Mouse (Mus musculus) midbrain, embryonic 12.5 days (tissue): Measurements from ENCODE around the gene Kdm7a. TPM values are rescaled to one million over a fixed set of nuclear protein-coding genes. Genes with fewer than 3 reads are reported as not detected.

Experiments
- ATAC-seq: fragments of 200-750 bp; cut with Nextera tagmentation; 2 replicates; pipeline ENCODE4 v1.8.0; 2017; ENCODE audit warnings: low read depth, moderate TSS enrichment, moderate library complexity; ENCODE audit not compliant: low FRiP score
- H3K27ac ChIP-seq: fragments of 300-500 bp; sonication (generic); replicated peaks from 2 replicates; pipeline ENCODE4 v1.5.1; 2016; ENCODE audit warnings: mild to moderate bottlenecking
- H3K27me3 ChIP-seq: fragments of 300-500 bp; sonication (generic); 2 replicates; pipeline ENCODE4 v1.6.1; 2016; ENCODE audit warnings: mild to moderate bottlenecking
- H3K36me3 ChIP-seq: fragments of 300-500 bp; sonication (generic); 2 replicates; pipeline ENCODE4 v1.6.1; 2016
- H3K4me1 ChIP-seq: fragments of 300-500 bp; sonication (generic); 2 replicates; pipeline ENCODE4 v1.6.1; 2016
- H3K4me2 ChIP-seq: fragments of 300-500 bp; sonication (generic); replicated peaks from 2 replicates; pipeline ENCODE4 v1.6.1; 2016; ENCODE audit warnings: mild to moderate bottlenecking, moderate library complexity
- H3K4me3 ChIP-seq: fragments of 300-500 bp; sonication (generic); 2 replicates; pipeline ENCODE4 v1.5.1; 2016; ENCODE audit warnings: mild to moderate bottlenecking
- H3K9ac ChIP-seq: fragments of 300-500 bp; sonication (generic); replicated peaks from 2 replicates; pipeline ENCODE4 v1.6.1; 2016; ENCODE audit warnings: mild to moderate bottlenecking, moderate library complexity
- H3K9me3 ChIP-seq: fragments of 300-500 bp; sonication (generic); 2 replicates; pipeline ENCODE4 v1.6.1; 2016; ENCODE audit warnings: mild to moderate bottlenecking
- WGBS: fragments of 180-500 bp; shearing (Covaris S2); methylation state at CpG from one replicate; pipeline ENCODE4 v1.1.7; 2016; 5-methylcytosine and 5-hydroxymethylcytosine counted together
- polyA plus RNA-seq: library from polyadenylated mRNA; unstranded; fragments of >200 nt; fragmentation: Nextera tagmentation; extraction: Ambion mirVana; gene quantifications from 2 replicates; pipeline ENCODE4 v1.2.1, GENCODE M21; 2016

The Kdm7a gene
- polyA plus RNA-seq, 1 experiment from 2014 or later: 21.4 TPM

- no peaks in the 10 kb centered on the region for H3K36me3 ChIP-seq
- ATAC-seq: no peak
- H3K27ac ChIP-seq: no peak overlapping the region
- 86% methylated on average over 8 of the region's 8 CpGs for WGBS
- H3K4me3 ChIP-seq: no peak overlapping the region
- no peak overlapping the region for H3K4me2 ChIP-seq
- H3K27me3 ChIP-seq: peaks cover 3% of the 10 kb centered on the region; the same call in 1 of the 2 replicates
- peaks cover 8% of the 10 kb centered on the region for H3K4me1 ChIP-seq
- H3K9ac ChIP-seq: no peak overlapping the region
- no peaks in the 10 kb centered on the region for H3K9me3 ChIP-seq
These were observed 24.1 kb upstream of the Kdm7a start for GRCm38 (mm10) chr6:39230664-39231063.

GRCm38 (mm10) chr6:39226610-39226955 lies 20.0 kb upstream of the Kdm7a start:
- peak overlapping the region; percentile 63 for H3K27ac ChIP-seq
- no peak overlapping the region for H3K4me3 ChIP-seq
- peaks cover 8% of the 10 kb centered on the region for H3K4me1 ChIP-seq
- peaks cover 7% of the 10 kb centered on the region for H3K27me3 ChIP-seq
- no peaks in the 10 kb centered on the region for H3K9me3 ChIP-seq
- H3K4me2 ChIP-seq: peak overlapping the region; percentile 22
- 24% methylated on average over 9 of the region's 9 CpGs for WGBS
- ATAC-seq: peak; percentile 52
- no peaks in the 10 kb centered on the region for H3K36me3 ChIP-seq
- H3K9ac ChIP-seq: no peak overlapping the region

GRCm38 (mm10) chr6:39225876-39226609 lies 19.5 kb upstream of the Kdm7a start:
- H3K4me1 ChIP-seq: peaks cover 8% of the 10 kb centered on the region
- no peak overlapping the region for H3K4me3 ChIP-seq
- H3K36me3 ChIP-seq: no peaks in the 10 kb centered on the region
- H3K27ac ChIP-seq: peak overlapping the region; percentile 63
- H3K9me3 ChIP-seq: no peaks in the 10 kb centered on the region
- H3K4me2 ChIP-seq: peak overlapping the region; percentile 22
- WGBS: 8% methylated on average over 7 of the region's 7 CpGs
- peaks cover 7% of the 10 kb centered on the region for H3K27me3 ChIP-seq
- H3K9ac ChIP-seq: no peak overlapping the region
- peak; percentile 77 for ATAC-seq

GRCm38 (mm10) chr6:39223328-39223885 lies 16.8 kb upstream of the Kdm7a start:
- WGBS: 86% methylated on average over 5 of the region's 5 CpGs
- H3K4me1 ChIP-seq: peaks cover 8% of the 10 kb centered on the region
- peaks cover 7% of the 10 kb centered on the region for H3K27me3 ChIP-seq
- no peak overlapping the region for H3K4me3 ChIP-seq
- no peak overlapping the region for H3K4me2 ChIP-seq
- H3K36me3 ChIP-seq: no peaks in the 10 kb centered on the region
- no peak overlapping the region for H3K9ac ChIP-seq
- no peak overlapping the region for H3K27ac ChIP-seq
- H3K9me3 ChIP-seq: no peaks in the 10 kb centered on the region
- ATAC-seq: no peak

GRCm38 (mm10) chr6:39222487-39222886 lies 15.9 kb upstream of the Kdm7a start:
- Histone ChIP-seq H3K36me3 (no peaks in the 10 kb centered on the region), H3K4me2 (no peak overlapping the region), H3K27ac (no peak overlapping the region), H3K9ac (no peak overlapping the region), H3K4me3 (no peak overlapping the region), H3K9me3 (no peaks in the 10 kb centered on the region), H3K4me1 (peaks cover 8% of the 10 kb centered on the region), H3K27me3 (peaks cover 4% of the 10 kb centered on the region)
- no peak for ATAC-seq
- 76% methylated on average over 5 of the region's 5 CpGs for WGBS

GRCm38 (mm10) chr6:39217961-39218360 lies 11.4 kb upstream of the Kdm7a start:
- no peak for ATAC-seq
- Histone ChIP-seq H3K9ac (no peak overlapping the region), H3K4me2 (no peak overlapping the region), H3K27ac (no peak overlapping the region), H3K27me3 (no peaks in the 10 kb centered on the region), H3K36me3 (no peaks in the 10 kb centered on the region), H3K9me3 (no peaks in the 10 kb centered on the region), H3K4me3 (no peak overlapping the region), H3K4me1 (no peaks in the 10 kb centered on the region)
- 83% methylated on average over 2 of the region's 2 CpGs for WGBS

GRCm38 (mm10) chr6:39217138-39217537 lies 10.5 kb upstream of the Kdm7a start:
- no peak overlapping the region for H3K4me2 ChIP-seq
- no peak overlapping the region for H3K4me3 ChIP-seq
- H3K36me3 ChIP-seq: no peaks in the 10 kb centered on the region
- 99% methylated on average over 3 of the region's 3 CpGs for WGBS
- H3K9ac ChIP-seq: no peak overlapping the region
- no peaks in the 10 kb centered on the region for H3K9me3 ChIP-seq
- H3K27me3 ChIP-seq: no peaks in the 10 kb centered on the region
- ATAC-seq: no peak
- no peak overlapping the region for H3K27ac ChIP-seq
- no peaks in the 10 kb centered on the region for H3K4me1 ChIP-seq

GRCm38 (mm10) chr6:39214949-39215606 lies 8.5 kb upstream of the Kdm7a start:
- H3K36me3 ChIP-seq: no peaks in the 10 kb centered on the region
- no peak overlapping the region for H3K4me3 ChIP-seq
- H3K9me3 ChIP-seq: no peaks in the 10 kb centered on the region
- 74% methylated on average over 5 of the region's 5 CpGs for WGBS
- H3K27me3 ChIP-seq: no peaks in the 10 kb centered on the region
- no peak overlapping the region for H3K27ac ChIP-seq
- H3K4me1 ChIP-seq: no peaks in the 10 kb centered on the region
- H3K4me2 ChIP-seq: no peak overlapping the region
- ATAC-seq: no peak
- no peak overlapping the region for H3K9ac ChIP-seq

GRCm38 (mm10) chr6:39209677-39210076 lies 3.1 kb upstream of the Kdm7a start:
- 85% methylated on average over 4 of the region's 4 CpGs for WGBS
- no peak overlapping the region for H3K4me3 ChIP-seq
- no peaks in the 10 kb centered on the region for H3K4me1 ChIP-seq
- no peak overlapping the region for H3K27ac ChIP-seq
- no peak for ATAC-seq
- no peaks in the 10 kb centered on the region for H3K27me3 ChIP-seq
- H3K4me2 ChIP-seq: no peak overlapping the region
- H3K9me3 ChIP-seq: no peaks in the 10 kb centered on the region
- H3K9ac ChIP-seq: no peak overlapping the region
- no peaks in the 10 kb centered on the region for H3K36me3 ChIP-seq

GRCm38 (mm10) chr6:39208181-39208580 lies 1.6 kb upstream of the Kdm7a start:
- Histone ChIP-seq H3K4me1 (peaks cover 5% of the 10 kb centered on the region), H3K4me2 (no peak overlapping the region), H3K9ac (no peak overlapping the region), H3K27me3 (no peaks in the 10 kb centered on the region), H3K9me3 (no peaks in the 10 kb centered on the region), H3K36me3 (no peaks in the 10 kb centered on the region), H3K4me3 (no peak overlapping the region), H3K27ac (no peak overlapping the region)
- WGBS: 79% methylated on average over 4 of the region's 4 CpGs
- no peak for ATAC-seq

- ATAC-seq: peak; percentile 66
- Histone ChIP-seq H3K9me3 (no peaks in the 10 kb centered on the region), H3K27ac (peak overlapping the region; percentile 97), H3K4me3 (peak overlapping the region; percentile 90), H3K4me1 (peaks cover 5% of the 10 kb centered on the region), H3K4me2 (peak overlapping the region; percentile 81), H3K9ac (peak overlapping the region; percentile 96), H3K36me3 (no peaks in the 10 kb centered on the region), H3K27me3 (no peaks in the 10 kb centered on the region)
- under 1% methylated on average over 106 of the region's 121 CpGs for WGBS
These were observed 674 bp downstream of the Kdm7a start for GRCm38 (mm10) chr6:39205650-39206580.
